Mouse (Mus musculus): ENCODE data around the gene Rapgef6. TPM values are rescaled to one million over a fixed set of nuclear protein-coding genes. Genes with fewer than 3 reads are reported as not detected.
"Not testable (repeated sequence)": the region's sequence is repeated elsewhere in the genome, so short reads cannot be mapped to it uniquely, and the experiment has no call there.

Gene Rapgef6
- polyA plus RNA-seq, 1 experiment from 2014 or later, result 34.7 TPM

DNA sequence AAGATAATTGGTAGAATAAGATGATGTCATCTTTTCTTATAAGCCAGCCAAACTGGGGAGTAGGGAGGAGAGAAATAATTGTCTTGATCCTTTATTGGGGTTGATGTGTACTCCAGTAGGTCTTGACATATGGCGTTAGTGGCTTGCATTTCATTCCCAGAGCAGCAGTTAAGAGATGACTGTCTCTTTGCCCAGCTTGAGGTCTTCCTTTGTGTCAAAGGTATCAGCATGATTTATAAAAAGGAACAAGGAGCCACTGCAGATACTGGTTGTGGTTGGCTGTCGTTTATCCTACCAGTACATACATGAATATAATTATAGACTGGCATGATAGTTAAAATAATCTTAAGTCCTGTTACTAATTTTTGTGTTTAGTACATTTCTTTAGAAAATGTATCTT lies 71.4 kb downstream of the Rapgef6 start:
- no peak overlapping the region for H3K4me3 ChIP-seq (replicated peaks)
- 73% methylated on average over 2 of the region's 2 CpGs for WGBS
- no peak overlapping the region for H3K9ac ChIP-seq
- H3K4me2 ChIP-seq, result no peak overlapping the region
- no peaks in the 10 kb centered on the region for H3K27me3 ChIP-seq
- peaks cover 2% of the 10 kb centered on the region; the same call in 1 of the 2 replicates for H3K36me3 ChIP-seq
- H3K27ac ChIP-seq, result no peak overlapping the region
- H3K4me1 ChIP-seq, result no peaks in the 10 kb centered on the region
- no peaks in the 10 kb centered on the region for H3K9me3 ChIP-seq (replicated peaks)
- no peak for ATAC-seq (replicated peaks; ENCODE audit: low FRiP score)

DNA sequence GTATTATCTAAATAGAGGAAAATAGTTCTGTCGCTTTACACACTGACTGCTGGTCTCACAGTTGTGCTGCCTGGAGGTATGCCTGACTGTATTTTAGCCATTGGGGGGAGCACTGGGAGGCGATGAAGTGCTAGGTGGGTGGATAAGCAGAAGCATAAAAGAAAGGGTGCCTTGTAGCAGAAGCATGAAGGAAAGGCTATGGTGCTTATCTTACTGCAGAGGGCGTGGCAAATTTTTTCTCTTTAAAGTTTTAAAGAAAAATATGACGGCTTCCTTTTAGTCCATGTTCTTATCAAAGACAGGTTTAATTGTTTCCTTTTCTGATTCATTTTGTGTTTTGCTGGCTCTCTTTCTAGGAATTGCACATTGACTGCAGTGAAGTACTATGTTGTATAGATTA lies 72.4 kb downstream of the Rapgef6 start:
- no peaks in the 10 kb centered on the region for H3K4me1 ChIP-seq
- H3K4me2 ChIP-seq, result no peak overlapping the region
- no peak for ATAC-seq (replicated peaks; ENCODE audit: low FRiP score)
- H3K9ac ChIP-seq, result no peak overlapping the region
- no peak overlapping the region for H3K27ac ChIP-seq
- H3K4me3 ChIP-seq (replicated peaks), result no peak overlapping the region
- no peaks in the 10 kb centered on the region for H3K9me3 ChIP-seq (replicated peaks)
- H3K36me3 ChIP-seq, result no peaks in the 10 kb centered on the region
- WGBS, result 78% methylated on average over 4 of the region's 4 CpGs
- H3K27me3 ChIP-seq, result no peaks in the 10 kb centered on the region

DNA sequence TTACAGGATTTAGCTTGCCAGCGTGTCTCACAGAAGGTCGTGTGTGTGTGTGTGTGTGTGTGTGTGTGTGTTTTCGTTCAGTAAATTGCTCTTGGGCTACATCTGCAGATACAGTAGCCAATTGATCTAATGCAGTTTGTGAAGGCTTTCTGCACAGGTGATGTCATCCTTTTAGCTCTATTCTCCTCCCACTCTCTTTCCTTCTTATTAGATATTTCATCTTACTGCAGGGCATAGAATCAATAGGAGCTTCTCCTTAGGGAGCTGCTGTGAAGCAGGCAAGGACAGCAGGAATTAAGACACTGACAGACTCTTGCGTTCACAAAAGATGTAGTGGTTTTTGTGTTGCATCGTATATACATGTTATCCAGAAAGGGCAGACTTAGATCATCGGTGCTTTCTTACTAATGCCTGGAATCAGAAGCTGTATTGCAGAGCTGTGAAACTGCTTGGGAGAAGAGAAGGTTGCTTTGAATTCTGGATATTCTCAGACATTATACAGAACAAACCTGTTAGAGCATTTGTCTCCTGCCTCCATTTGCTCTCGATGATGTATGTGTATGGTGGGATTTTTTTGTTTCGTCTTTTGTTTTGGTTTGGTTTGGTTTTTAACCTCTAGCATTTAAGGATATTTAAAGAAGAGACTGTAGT lies 73.4 kb downstream of the Rapgef6 start:
- ATAC-seq (replicated peaks; ENCODE audit: low FRiP score), result no peak
- H3K4me3 ChIP-seq (replicated peaks), result no peak overlapping the region
- no peaks in the 10 kb centered on the region for H3K27me3 ChIP-seq
- no peak overlapping the region for H3K4me2 ChIP-seq
- no peak overlapping the region for H3K9ac ChIP-seq
- 89% methylated on average over 8 of the region's 8 CpGs for WGBS
- no peaks in the 10 kb centered on the region for H3K4me1 ChIP-seq
- no peaks in the 10 kb centered on the region for H3K36me3 ChIP-seq
- H3K27ac ChIP-seq, result no peak overlapping the region
- H3K9me3 ChIP-seq (replicated peaks), result no peaks in the 10 kb centered on the region

DNA sequence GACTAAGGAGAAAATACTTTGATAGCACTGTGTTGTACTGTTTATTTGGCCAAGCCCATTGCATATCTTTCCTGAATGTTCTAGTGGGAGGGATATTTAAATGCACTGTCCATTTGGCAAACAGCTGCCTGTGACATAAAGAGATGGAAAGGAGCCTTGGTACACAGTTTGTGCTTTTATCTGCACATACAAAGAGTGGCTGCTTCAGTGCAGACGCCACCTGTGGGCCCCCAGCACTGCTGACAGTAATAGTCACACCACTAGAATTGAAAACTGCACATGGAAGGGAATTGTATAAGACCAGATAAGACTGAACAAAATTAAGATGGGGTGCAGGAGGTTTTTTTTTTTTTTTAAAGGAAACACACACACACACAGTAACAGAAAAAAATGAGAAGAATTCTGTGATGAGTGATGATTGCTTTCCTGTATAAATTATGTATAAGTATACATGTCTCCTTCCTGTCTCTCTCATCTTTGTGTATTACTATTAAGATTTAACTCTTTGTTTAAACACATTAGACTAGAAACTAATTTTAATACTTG lies 75.3 kb downstream of the Rapgef6 start:
- WGBS, result 72% methylated on average over 1 of the region's 1 CpGs
- no peak overlapping the region for H3K27ac ChIP-seq
- H3K4me3 ChIP-seq (replicated peaks), result no peak overlapping the region
- no peaks in the 10 kb centered on the region for H3K36me3 ChIP-seq
- H3K9ac ChIP-seq, result no peak overlapping the region
- H3K4me2 ChIP-seq, result no peak overlapping the region
- no peak for ATAC-seq (replicated peaks; ENCODE audit: low FRiP score)
- no peaks in the 10 kb centered on the region for H3K4me1 ChIP-seq
- no peaks in the 10 kb centered on the region for H3K9me3 ChIP-seq (replicated peaks)
- H3K27me3 ChIP-seq, result no peaks in the 10 kb centered on the region

DNA sequence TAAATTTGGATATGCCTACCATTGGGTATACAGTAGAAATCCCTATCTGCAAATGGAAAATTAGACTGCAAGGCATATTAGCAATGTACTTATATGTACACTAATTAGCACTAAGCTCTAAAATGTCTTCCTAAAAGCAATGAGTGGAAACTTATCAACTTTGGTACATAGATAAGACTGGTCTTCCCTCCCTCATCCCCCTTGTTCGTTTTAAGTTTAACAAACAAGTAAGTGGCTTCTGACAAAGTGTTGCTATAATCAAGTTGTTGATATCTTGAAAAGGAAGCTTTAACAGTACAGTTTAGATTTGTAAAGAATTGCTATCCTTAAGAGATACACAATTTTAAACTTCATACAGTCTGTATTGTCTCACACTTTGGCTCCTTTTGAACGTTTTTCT lies 78.5 kb downstream of the Rapgef6 start:
- Histone ChIP-seq H3K9ac (no peak overlapping the region), H3K4me3 (replicated peaks) (no peak overlapping the region), H3K4me1 (no peaks in the 10 kb centered on the region), H3K9me3 (replicated peaks) (no peaks in the 10 kb centered on the region), H3K27ac (no peak overlapping the region), H3K27me3 (no peaks in the 10 kb centered on the region), H3K4me2 (no peak overlapping the region), H3K36me3 (no peaks in the 10 kb centered on the region)
- ATAC-seq (replicated peaks; ENCODE audit: low FRiP score), result no peak
- WGBS, result 90% methylated on average over 2 of the region's 2 CpGs

DNA sequence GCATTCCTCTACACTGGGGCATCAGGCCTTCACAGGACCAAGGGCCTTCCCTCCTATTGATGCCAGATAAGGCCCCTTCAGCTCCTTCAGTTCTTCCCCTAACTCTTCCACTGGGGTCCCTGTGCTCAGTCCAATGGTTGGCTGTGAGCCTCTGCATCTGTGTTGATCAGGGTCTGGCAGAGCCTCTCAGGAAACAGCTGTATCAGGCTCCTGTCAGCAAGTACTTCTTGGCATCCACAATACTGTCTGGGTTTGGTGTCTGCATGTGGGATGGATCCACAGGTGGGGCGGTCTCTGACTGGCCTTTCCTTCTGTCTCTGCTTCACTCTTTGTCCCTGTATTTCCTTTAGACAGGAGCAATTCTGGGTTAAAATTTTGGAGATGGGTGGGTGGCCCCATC lies 80.1 kb downstream of the Rapgef6 start:
- WGBS, result 100% methylated on average over 1 of the region's 1 CpGs

DNA sequence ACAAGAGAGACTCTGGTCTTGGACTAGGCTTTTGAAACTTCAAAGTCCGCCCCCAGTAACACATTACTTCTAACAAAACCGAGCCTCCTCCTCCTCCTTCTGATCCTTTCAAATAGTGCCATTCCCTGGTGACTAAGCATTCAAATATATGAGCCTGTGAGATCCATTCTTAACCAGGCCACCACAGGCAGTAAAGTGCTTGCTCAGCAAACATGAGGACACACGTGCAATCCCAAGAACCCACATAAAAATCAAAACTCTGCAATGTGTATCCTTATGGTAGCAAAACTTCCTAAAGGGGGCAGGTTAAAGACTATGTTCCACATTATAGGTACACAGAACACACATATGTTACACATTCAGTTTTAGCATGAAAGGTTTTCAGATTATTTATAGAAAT lies 81.8 kb downstream of the Rapgef6 start:
- no peak for ATAC-seq (replicated peaks; ENCODE audit: low FRiP score)
- no peaks in the 10 kb centered on the region for H3K9me3 ChIP-seq (replicated peaks)
- H3K27ac ChIP-seq, result no peak overlapping the region
- H3K4me3 ChIP-seq (replicated peaks), result no peak overlapping the region
- 76% methylated on average over 3 of the region's 3 CpGs for WGBS
- no peaks in the 10 kb centered on the region for H3K36me3 ChIP-seq
- H3K9ac ChIP-seq, result no peak overlapping the region
- no peaks in the 10 kb centered on the region for H3K4me1 ChIP-seq
- H3K4me2 ChIP-seq, result no peak overlapping the region
- no peaks in the 10 kb centered on the region for H3K27me3 ChIP-seq

More for the DNA sequence above, 80.1 kb downstream of the Rapgef6 start:
- not testable (repeated sequence) for H3K4me3 ChIP-seq (replicated peaks); H3K9ac ChIP-seq; H3K27ac ChIP-seq; H3K4me2 ChIP-seq; ATAC-seq (replicated peaks; ENCODE audit: low FRiP score); H3K4me1 ChIP-seq; H3K9me3 ChIP-seq (replicated peaks); H3K27me3 ChIP-seq; H3K36me3 ChIP-seq

DNA sequence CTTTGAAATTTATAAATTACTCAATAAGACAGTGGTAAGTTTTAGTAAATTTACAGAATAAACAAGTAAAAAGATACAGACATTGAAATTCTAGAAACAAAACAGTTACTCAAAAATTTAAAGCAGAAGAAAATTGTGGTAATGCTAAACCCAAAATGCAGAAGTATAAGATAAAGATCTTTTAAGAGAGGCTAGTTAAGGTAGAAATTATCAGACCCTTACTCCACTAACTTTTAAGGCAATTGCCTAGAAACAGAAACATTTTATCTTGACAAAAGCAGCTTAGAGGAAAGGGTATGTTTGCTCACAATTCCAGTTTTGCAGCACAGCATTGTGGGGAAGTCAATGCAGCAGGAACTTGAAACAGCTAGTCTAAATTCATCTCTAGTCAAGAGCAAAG lies 91.0 kb downstream of the Rapgef6 start:
- Histone ChIP-seq H3K27ac (no peak overlapping the region), H3K9ac (no peak overlapping the region), H3K27me3 (no peaks in the 10 kb centered on the region), H3K9me3 (replicated peaks) (no peaks in the 10 kb centered on the region), H3K4me3 (replicated peaks) (no peak overlapping the region), H3K36me3 (no peaks in the 10 kb centered on the region; the same call in 1 of the 2 replicates), H3K4me1 (no peaks in the 10 kb centered on the region), H3K4me2 (no peak overlapping the region)
- ATAC-seq (replicated peaks; ENCODE audit: low FRiP score), result no peak

DNA sequence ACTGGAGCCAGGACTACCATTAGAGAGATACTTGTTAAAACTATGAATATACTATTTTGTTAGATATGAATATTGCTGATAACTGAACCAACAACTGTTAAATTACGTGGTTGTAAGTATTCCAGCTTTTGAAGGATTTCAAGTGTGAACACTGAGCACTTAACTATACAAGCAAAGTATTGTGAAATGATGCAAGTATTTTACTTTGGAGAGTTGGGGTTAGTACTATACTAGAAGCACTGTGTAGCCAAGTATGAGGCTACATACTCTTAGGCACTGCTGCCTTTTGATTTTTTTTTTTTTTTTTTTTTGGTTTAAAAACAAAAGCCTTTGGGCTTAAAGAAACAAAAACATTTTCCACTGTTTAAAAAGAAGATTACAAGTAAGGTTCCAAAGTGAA lies 91.9 kb downstream of the Rapgef6 start:
- Histone ChIP-seq H3K36me3 (no peaks in the 10 kb centered on the region; the same call in 1 of the 2 replicates), H3K27ac (no peak overlapping the region), H3K9me3 (replicated peaks) (no peaks in the 10 kb centered on the region), H3K4me2 (no peak overlapping the region), H3K4me3 (replicated peaks) (no peak overlapping the region), H3K4me1 (no peaks in the 10 kb centered on the region), H3K9ac (no peak overlapping the region), H3K27me3 (no peaks in the 10 kb centered on the region)
- WGBS, result 96% methylated on average over 1 of the region's 1 CpGs
- no peak for ATAC-seq (replicated peaks; ENCODE audit: low FRiP score)

DNA sequence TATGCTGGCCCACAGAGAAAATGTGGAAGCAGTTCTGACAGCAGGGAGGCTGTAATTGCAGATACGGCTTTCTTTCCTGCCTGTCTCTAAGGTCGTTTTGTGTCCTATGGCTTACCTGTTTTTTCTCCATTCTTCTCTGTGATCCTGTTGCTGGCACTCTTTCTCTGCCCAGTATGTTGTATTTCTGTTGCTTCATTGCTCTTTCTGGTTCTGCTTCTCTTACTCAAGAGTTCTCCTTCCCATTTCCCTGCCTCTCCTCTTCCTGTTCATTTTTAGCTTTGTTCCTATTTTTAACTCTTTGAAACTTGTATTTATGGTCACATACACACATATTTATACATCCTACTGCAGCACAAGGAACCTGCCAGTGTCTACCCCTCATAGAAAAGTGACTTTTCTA lies 96.2 kb downstream of the Rapgef6 start:
- WGBS, result 55% methylated on average over 2 of the region's 2 CpGs
- no peak overlapping the region for H3K27ac ChIP-seq
- H3K4me3 ChIP-seq (replicated peaks), result no peak overlapping the region
- ATAC-seq (replicated peaks; ENCODE audit: low FRiP score), result no peak
- H3K9ac ChIP-seq, result no peak overlapping the region
- peaks cover 14% of the 10 kb centered on the region for H3K36me3 ChIP-seq
- no peaks in the 10 kb centered on the region for H3K27me3 ChIP-seq
- H3K4me1 ChIP-seq, result no peaks in the 10 kb centered on the region
- H3K9me3 ChIP-seq (replicated peaks), result no peaks in the 10 kb centered on the region
- no peak overlapping the region for H3K4me2 ChIP-seq

DNA sequence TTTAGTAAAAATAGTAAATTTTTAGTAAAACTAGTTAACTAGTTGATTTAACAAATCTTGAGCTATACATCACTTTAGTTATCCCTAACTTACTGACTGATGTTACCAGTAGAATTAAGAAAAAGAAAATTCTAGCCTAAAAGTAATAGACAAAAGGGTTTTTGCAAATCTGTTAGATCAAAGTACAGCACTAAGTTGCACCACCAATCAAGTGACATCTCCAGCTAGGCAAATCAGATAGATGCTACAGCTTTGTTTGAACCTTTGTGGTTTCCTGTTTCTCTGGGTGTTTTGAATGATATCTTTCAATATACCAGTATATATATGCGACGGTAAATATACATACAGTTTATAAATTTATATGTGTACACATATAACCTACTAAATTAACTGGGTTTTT lies 99.1 kb downstream of the Rapgef6 start:
- no peak overlapping the region for H3K4me2 ChIP-seq
- H3K27me3 ChIP-seq, result no peaks in the 10 kb centered on the region
- H3K9me3 ChIP-seq (replicated peaks), result no peaks in the 10 kb centered on the region
- no peak for ATAC-seq (replicated peaks; ENCODE audit: low FRiP score)
- H3K4me3 ChIP-seq (replicated peaks), result no peak overlapping the region
- H3K9ac ChIP-seq, result no peak overlapping the region
- H3K4me1 ChIP-seq, result no peaks in the 10 kb centered on the region
- H3K27ac ChIP-seq, result no peak overlapping the region
- H3K36me3 ChIP-seq, result peaks cover 14% of the 10 kb centered on the region
- 98% methylated on average over 2 of the region's 2 CpGs for WGBS

DNA sequence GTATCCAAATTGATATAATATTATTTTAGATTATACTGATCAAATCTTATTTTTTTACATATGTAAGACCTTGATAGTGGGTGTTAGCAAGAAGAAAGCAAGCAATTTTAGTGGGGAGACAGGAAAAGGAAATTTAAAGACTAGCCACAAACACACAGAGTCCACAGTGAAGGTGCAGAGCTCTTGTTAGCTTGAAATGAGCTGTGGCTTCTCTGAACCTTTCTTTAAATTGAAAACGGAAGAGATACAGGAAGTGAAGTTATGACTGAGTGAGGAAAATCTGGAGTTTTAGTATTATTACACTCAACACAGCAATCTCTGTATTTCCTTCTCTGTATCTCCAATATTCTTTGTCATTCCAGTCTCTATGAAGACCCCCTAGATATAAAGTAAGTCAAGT lies 104.3 kb downstream of the Rapgef6 start:
- H3K36me3 ChIP-seq, result peaks cover 19% of the 10 kb centered on the region
- no peaks in the 10 kb centered on the region for H3K27me3 ChIP-seq
- 89% methylated on average over 1 of the region's 1 CpGs for WGBS
- H3K4me3 ChIP-seq (replicated peaks), result no peak overlapping the region
- H3K4me2 ChIP-seq, result no peak overlapping the region
- H3K9me3 ChIP-seq (replicated peaks), result no peaks in the 10 kb centered on the region
- H3K9ac ChIP-seq, result no peak overlapping the region
- ATAC-seq (replicated peaks; ENCODE audit: low FRiP score), result no peak
- no peaks in the 10 kb centered on the region for H3K4me1 ChIP-seq
- no peak overlapping the region for H3K27ac ChIP-seq

DNA sequence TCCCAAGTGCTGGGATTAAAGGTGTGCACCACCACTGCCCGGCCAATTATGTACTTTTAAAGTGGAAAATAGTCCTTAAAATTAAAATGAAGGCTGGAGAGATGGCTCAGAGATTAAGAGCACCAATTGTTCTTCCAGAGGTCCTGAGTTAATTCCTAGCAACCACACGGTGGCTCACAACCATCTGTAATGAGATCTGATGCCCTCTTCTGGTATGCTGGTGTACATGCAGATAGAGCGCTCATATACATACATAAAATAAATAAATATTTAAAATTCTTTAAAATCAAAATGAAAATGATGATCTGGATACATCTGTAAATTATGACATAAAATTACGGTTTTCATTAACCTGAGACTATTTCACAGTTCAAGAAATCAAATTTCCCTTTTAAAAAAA lies 123.8 kb downstream of the Rapgef6 start:
- no peak overlapping the region for H3K27ac ChIP-seq

More for the DNA sequence above, 123.8 kb downstream of the Rapgef6 start:
- H3K9ac ChIP-seq, result no peak overlapping the region
- 94% methylated on average over 4 of the region's 4 CpGs for WGBS
- H3K27me3 ChIP-seq, result no peaks in the 10 kb centered on the region
- no peaks in the 10 kb centered on the region for H3K9me3 ChIP-seq (replicated peaks)
- no peaks in the 10 kb centered on the region for H3K4me1 ChIP-seq
- peaks cover 27% of the 10 kb centered on the region for H3K36me3 ChIP-seq
- no peak overlapping the region for H3K4me3 ChIP-seq (replicated peaks)
- no peak for ATAC-seq (replicated peaks; ENCODE audit: low FRiP score)
- H3K4me2 ChIP-seq, result no peak overlapping the region
